Mouse (Mus musculus) limb, embryonic 11.5 days (tissue): Measurements from ENCODE around the gene Plb1. TPM values are rescaled to one million over a fixed set of nuclear protein-coding genes. Genes with fewer than 3 reads are reported as not detected.

Experiments
- ATAC-seq: fragments of 200-750 bp; cut with Nextera tagmentation; 2 replicates; pipeline ENCODE4 v1.8.0; 2017; ENCODE audit warnings: low read depth; ENCODE audit not compliant: insufficient number of reproducible peaks, low FRiP score, low TSS enrichment
- DNase-seq: peaks from one replicate; pipeline ENCODE4 v3.0.0-alpha.2; 2015; ENCODE audit warnings: low spot score
- H3K27ac ChIP-seq: fragments of 300-500 bp; sonication (generic); replicated peaks from 2 replicates; pipeline ENCODE4 v1.5.1; 2014; ENCODE audit warnings: low read depth, mild to moderate bottlenecking, low read length
- H3K27me3 ChIP-seq: fragments of 300-500 bp; sonication (generic); 2 replicates; pipeline ENCODE4 v1.6.1; 2014; ENCODE audit warnings: mild to moderate bottlenecking, low read length, mixed read lengths; ENCODE audit not compliant: control insufficient read depth, insufficient read depth
- H3K36me3 ChIP-seq: fragments of 300-500 bp; sonication (generic); 2 replicates; pipeline ENCODE4 v1.6.1; 2014; ENCODE audit warnings: mild to moderate bottlenecking, low read length, moderate library complexity, mixed read lengths; ENCODE audit not compliant: control insufficient read depth, insufficient read depth
- H3K4me1 ChIP-seq: fragments of 300-500 bp; sonication (generic); 2 replicates; pipeline ENCODE4 v1.6.1; 2014; ENCODE audit warnings: low read length, mixed read lengths; ENCODE audit not compliant: control insufficient read depth, insufficient read depth
- H3K4me2 ChIP-seq: fragments of 300-500 bp; sonication (generic); 2 replicates; pipeline ENCODE4 v1.6.1; 2014; ENCODE audit warnings: low read depth, mild to moderate bottlenecking, moderate library complexity; ENCODE audit not compliant: severe bottlenecking
- H3K4me3 ChIP-seq: fragments of 300-500 bp; sonication (generic); 2 replicates; pipeline ENCODE4 v1.5.1; 2014; ENCODE audit warnings: low read depth, low read length
- H3K9ac ChIP-seq: fragments of 300-500 bp; sonication (generic); 2 replicates; pipeline ENCODE4 v1.6.1; 2014; ENCODE audit warnings: mild to moderate bottlenecking, low read length
- H3K9me3 ChIP-seq: fragments of 300-500 bp; sonication (generic); 2 replicates; pipeline ENCODE4 v1.6.1; 2016; ENCODE audit warnings: low read length; ENCODE audit not compliant: control insufficient read depth
- WGBS: fragments of 180-500 bp; shearing (Covaris S2); extraction: QIAGEN DNeasy Blood & Tissue Kit; methylation state at CpG from one replicate; pipeline ENCODE4 v1.1.7; 2014; 5-methylcytosine and 5-hydroxymethylcytosine counted together
- polyA plus RNA-seq: library from polyadenylated mRNA; unstranded; fragments of >200 nt; fragmentation: Nextera tagmentation; extraction: Ambion mirVana; gene quantifications from 2 replicates; pipeline ENCODE4 v1.2.1, GENCODE M21; 2014

The Plb1 gene
- polyA plus RNA-seq, 1 experiment from 2014 or later: not detected

DNA sequence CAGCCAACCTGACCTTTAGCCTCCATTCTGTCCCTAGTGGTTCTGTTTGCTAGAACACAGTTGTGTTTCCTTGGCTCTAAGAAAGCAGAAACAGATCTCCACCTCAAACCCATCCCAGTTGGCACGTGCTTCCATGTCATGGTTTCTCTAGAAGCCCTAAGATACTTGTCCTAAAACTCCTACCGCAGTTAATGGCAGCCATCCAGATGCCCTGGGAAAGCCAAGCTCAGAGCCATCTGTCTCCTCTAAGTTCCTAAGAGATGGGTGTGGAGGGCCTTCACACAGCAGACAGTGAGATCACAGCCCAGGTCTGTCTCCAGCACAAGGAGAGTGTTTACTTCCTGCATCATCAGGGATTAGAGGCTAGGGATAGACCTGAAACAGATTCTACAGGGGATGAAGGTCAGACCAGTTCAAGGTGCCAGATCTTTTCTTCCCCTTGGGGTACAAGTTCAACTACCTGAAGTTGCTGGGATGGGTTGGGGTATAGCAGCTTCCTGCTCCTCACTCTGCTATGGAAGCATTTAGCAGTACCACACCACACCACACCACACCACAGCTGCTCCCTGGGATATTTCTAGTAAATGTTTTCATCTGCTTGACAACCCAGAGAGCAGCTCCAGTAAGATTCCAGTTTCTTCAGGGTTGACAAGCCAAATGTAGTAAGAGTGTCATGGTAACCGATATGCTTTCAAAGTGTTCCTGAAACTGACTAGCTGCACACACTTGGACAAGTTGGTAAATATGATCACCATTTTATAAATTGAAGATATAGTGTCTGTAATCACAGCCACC, 129.1 kb downstream of the Plb1 start:
- DNase-seq (no peak), ATAC-seq (no peak)
- 86% methylated on average over 3 of the region's 3 CpGs for WGBS
- H3K27ac ChIP-seq: no peak overlapping the region
- no peaks in the 10 kb centered on the region for H3K9me3 ChIP-seq
- H3K4me2 ChIP-seq: no peak overlapping the region
- no peaks in the 10 kb centered on the region for H3K36me3 ChIP-seq
- H3K27me3 ChIP-seq: no peaks in the 10 kb centered on the region
- H3K4me1 ChIP-seq: no peaks in the 10 kb centered on the region
- H3K4me3 ChIP-seq: no peak overlapping the region
- no peak overlapping the region for H3K9ac ChIP-seq

DNA sequence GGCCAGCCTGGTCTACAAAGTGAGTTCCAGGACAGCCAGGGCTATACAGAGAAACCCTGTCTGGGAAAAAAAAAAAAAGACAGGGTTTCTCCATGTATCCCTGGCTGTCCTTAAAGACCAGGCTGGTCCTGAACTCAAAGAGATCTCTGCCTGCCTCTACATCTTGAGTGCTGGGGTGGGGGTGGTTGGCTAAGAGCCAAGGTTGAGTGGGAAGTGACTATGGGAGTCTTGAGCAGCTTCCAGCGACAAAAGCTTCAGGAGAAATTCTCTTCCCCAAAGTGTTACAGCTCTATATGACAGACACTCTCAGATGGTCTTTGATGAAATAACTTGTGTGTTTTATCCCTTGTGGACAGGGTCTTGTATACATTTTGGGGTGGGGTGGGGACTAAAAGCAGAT, 136.9 kb downstream of the Plb1 start:
- WGBS: 92% methylated on average over 1 of the region's 1 CpGs

GRCm38 (mm10) chr5:32371239-32371638, 138.7 kb downstream of the Plb1 start:
- no peaks in the 10 kb centered on the region for H3K4me1 ChIP-seq
- WGBS: 91% methylated on average over 5 of the region's 5 CpGs
- ATAC-seq (no peak), DNase-seq (no peak)
- H3K9me3 ChIP-seq: no peaks in the 10 kb centered on the region
- no peak overlapping the region for H3K4me2 ChIP-seq
- H3K36me3 ChIP-seq: no peaks in the 10 kb centered on the region
- H3K27me3 ChIP-seq: no peaks in the 10 kb centered on the region
- no peak overlapping the region for H3K4me3 ChIP-seq
- no peak overlapping the region for H3K27ac ChIP-seq
- no peak overlapping the region for H3K9ac ChIP-seq

More for the DNA sequence above, 136.9 kb downstream of the Plb1 start:
- H3K9ac ChIP-seq: no peak overlapping the region
- no peak overlapping the region for H3K27ac ChIP-seq
- ATAC-seq: no peak
- H3K9me3 ChIP-seq: no peaks in the 10 kb centered on the region
- no peak for DNase-seq
- H3K4me2 ChIP-seq: no peak overlapping the region
- H3K27me3 ChIP-seq: no peaks in the 10 kb centered on the region
- no peaks in the 10 kb centered on the region for H3K36me3 ChIP-seq
- H3K4me1 ChIP-seq: no peaks in the 10 kb centered on the region
- H3K4me3 ChIP-seq: no peak overlapping the region

- no peak overlapping the region for H3K27ac ChIP-seq
- H3K4me2 ChIP-seq: no peak overlapping the region
- peak; percentile 29 for DNase-seq
- H3K36me3 ChIP-seq: no peaks in the 10 kb centered on the region
- no peaks in the 10 kb centered on the region for H3K27me3 ChIP-seq
- H3K9ac ChIP-seq: peak overlapping the region; percentile 30; the same call in 1 of the 2 replicates
- no peak for ATAC-seq
- WGBS: 39% methylated on average over 3 of the region's 3 CpGs
- H3K9me3 ChIP-seq: no peaks in the 10 kb centered on the region
- H3K4me1 ChIP-seq: peaks cover 9% of the 10 kb centered on the region; the same call in 1 of the 2 replicates
- H3K4me3 ChIP-seq: no peak overlapping the region
These were observed 146.0 kb downstream of the Plb1 start for GRCm38 (mm10) chr5:32378546-32378945.

GRCm38 (mm10) chr5:32388656-32389055, 156.1 kb downstream of the Plb1 start:
- Histone ChIP-seq H3K9me3 (no peaks in the 10 kb centered on the region), H3K27ac (no peak overlapping the region), H3K4me2 (no peak overlapping the region), H3K27me3 (no peaks in the 10 kb centered on the region), H3K4me1 (no peaks in the 10 kb centered on the region), H3K4me3 (no peak overlapping the region), H3K9ac (no peak overlapping the region), H3K36me3 (no peaks in the 10 kb centered on the region)
- DNase-seq (no peak), ATAC-seq (no peak)

DNA sequence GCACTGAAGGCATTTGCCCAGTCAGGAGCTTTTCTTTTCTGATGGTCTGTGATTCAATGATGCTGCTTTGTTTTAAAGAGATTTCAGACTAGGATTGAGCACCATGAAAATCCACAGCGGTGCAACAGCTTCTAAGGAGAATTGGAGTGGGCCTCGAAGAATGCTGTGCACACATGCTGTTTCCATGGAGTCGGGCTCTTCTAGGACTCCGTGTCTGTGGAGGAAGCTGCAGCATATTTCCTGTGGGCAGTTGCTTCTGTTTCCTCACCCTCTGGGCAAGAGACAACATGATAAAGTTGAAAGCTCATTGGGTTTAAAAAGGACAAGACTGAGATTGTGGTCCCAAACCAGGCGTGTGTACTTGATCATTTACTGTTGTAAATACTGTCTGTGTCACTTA, 157.8 kb downstream of the Plb1 start:
- no peak overlapping the region for H3K4me3 ChIP-seq
- H3K36me3 ChIP-seq: no peaks in the 10 kb centered on the region
- no peak overlapping the region for H3K4me2 ChIP-seq
- 80% methylated on average over 5 of the region's 5 CpGs for WGBS
- no peak overlapping the region for H3K27ac ChIP-seq
- no peaks in the 10 kb centered on the region for H3K27me3 ChIP-seq
- H3K9ac ChIP-seq: no peak overlapping the region
- no peaks in the 10 kb centered on the region for H3K9me3 ChIP-seq
- DNase-seq: no peak
- no peak for ATAC-seq
- peaks cover 3% of the 10 kb centered on the region; the same call in 1 of the 2 replicates for H3K4me1 ChIP-seq

DNA sequence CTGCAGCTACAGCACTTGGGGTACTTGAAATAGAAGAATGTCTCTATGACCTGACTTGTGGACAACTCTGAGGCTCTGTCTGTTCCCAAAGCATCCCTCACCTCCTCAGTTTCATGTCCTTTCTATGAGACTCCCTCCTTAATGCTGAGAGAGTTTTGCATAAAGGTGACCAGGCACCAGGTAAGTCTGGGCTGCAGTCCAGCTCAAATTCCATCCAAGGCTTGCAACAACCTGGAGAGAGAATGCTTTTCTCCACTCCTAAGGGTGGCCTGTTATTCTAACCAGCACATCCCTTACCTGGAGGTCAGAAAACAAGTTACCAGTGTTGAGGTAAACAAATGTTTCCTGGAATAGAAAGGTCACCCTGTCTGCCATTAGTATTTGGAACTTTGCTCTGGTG, 159.8 kb downstream of the Plb1 start:
- peaks cover 5% of the 10 kb centered on the region; the same call in 1 of the 2 replicates for H3K4me1 ChIP-seq
- H3K27me3 ChIP-seq: no peaks in the 10 kb centered on the region
- no peak for ATAC-seq
- H3K4me2 ChIP-seq: no peak overlapping the region
- H3K9me3 ChIP-seq: no peaks in the 10 kb centered on the region
- H3K36me3 ChIP-seq: no peaks in the 10 kb centered on the region
- no peak overlapping the region for H3K9ac ChIP-seq
- no peak for DNase-seq
- no peak overlapping the region for H3K4me3 ChIP-seq
- H3K27ac ChIP-seq: no peak overlapping the region

DNA sequence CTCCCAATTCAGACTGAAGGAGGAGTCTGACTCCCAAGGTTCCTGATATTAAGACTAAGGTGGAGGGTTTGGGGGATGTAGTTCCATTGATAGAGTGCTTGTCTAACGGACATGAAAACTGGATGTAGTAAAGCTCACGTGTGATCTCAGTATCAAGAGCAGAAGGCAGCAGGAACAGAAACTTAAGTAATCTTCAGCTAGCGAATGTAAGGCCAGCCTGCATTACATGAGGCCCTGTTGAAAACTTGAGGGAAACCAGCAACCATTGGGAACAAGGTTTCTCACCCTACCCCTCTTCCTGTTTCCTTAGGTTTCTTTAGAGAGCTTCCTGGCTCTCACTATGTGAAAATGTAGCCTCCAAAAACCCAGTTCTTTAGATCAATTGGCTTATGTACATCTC, 162.1 kb downstream of the Plb1 start:
- Histone ChIP-seq H3K27ac (no peak overlapping the region), H3K4me3 (no peak overlapping the region), H3K9ac (no peak overlapping the region), H3K9me3 (no peaks in the 10 kb centered on the region), H3K4me1 (peaks cover 10% of the 10 kb centered on the region), H3K4me2 (no peak overlapping the region), H3K27me3 (no peaks in the 10 kb centered on the region), H3K36me3 (no peaks in the 10 kb centered on the region)
- ATAC-seq (no peak), DNase-seq (no peak)
- 62% methylated on average over 3 of the region's 3 CpGs for WGBS
